Mouse (Mus musculus): ENCODE measurements around the gene Oas1g.
A peak's percentile ranks its signal among the peaks of the same experiment; 100 is the strongest.
"Not testable (repeated sequence)": the region's sequence is repeated elsewhere in the genome, so short reads cannot be mapped to it uniquely, and the experiment has no call there.

The Oas1g gene

DNA sequence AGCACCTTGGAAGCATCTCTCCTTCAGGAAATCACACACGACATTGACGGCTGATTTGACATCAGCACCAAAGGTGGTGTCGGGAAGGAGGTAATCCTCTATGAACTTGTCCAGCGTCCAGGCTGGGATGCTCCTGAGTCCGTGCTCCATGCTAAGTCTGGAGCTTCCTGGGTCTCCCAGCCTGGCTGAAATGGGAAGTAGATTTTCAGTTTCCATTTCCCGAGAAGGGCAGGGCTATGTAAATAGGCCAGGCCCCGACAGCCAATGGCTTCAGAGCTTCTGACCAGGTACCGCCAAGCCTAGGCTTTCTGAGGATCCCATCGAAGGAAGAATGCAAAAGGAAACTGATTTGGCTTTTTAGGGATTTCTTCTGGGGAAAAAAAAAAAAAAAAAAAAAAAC, at the start of gene Oas1g:
Gene Oas1g (minus strand): TSS at position 201 of the 400 bp plus-strand sequence.
- DNase-seq (ENCODE audit: low read depth), result not testable (repeated sequence)

DNA sequence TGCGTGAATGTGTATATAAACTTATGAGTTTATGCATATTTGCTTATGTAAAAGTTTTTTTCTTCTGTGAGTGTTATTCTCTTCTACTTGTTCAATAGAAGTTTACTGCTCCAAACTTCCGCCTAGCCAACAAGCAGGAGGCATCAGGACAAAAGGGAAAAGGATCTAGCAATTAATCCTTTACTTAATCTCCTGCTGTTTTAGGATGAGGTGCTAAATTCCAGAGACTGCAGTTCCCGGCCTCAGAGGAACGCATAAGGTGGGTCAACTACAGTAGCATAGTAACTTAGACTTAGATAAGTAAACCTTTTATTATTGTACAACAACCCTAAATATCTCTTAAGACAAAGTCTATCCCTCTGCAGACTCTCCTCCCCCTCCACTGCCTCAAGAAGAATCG, 46.6 kb upstream of the Oas1g start:
- no peak for DNase-seq (ENCODE audit: low read depth)

GRCm38 (mm10) chr5:120927036-120927435, 39.6 kb upstream of the Oas1g start:
- peak; percentile 5 for DNase-seq (ENCODE audit: low read depth)

DNA sequence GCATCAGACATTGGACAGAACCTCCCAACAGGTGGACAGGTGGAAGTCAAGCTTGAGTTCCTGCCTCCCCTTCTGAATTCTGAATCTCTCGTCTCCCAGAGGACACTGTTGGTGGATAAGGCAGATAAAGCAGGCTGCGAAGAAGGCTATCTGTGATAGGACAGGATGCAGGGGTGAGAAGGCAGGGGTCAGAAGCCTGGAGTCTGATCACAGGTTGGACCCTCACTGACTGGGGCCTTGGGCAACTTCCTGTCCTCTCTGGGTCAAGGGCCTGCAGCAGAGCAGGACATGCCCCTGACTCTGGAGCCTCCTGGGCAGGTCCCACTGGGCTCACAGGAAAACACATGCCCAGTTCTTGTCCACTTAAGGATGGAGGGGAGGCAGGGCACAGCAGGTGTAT, 38.9 kb upstream of the Oas1g start:
- DNase-seq (ENCODE audit: low read depth), result not testable (repeated sequence)

- DNase-seq (ENCODE audit: low read depth), result not testable (repeated sequence)
These were observed 37.1 kb upstream of the Oas1g start for GRCm38 (mm10) chr5:120924520-120924919.

DNA sequence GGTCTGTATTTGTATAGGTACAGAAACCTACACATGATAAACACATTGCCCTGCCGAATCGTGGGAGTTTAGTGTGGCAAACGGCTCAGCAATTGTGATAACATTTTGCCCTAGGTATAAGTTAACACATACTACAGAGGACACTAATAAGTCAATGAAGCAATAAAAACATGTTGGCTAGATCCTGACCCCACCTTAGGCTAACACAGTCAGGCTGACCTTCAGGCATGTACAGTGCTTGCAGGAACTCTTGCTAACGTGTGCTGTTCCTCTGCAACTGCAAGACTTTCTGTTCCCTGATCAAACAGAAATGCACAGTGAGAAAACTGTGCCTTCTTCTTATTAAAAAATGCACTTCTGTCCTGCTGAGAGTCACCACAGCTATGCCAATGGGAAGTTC, 36.6 kb upstream of the Oas1g start:
- DNase-seq (ENCODE audit: low read depth), result no peak

- DNase-seq (ENCODE audit: low read depth), result no peak
These were observed 32.9 kb upstream of the Oas1g start for GRCm38 (mm10) chr5:120920296-120920695.

DNA sequence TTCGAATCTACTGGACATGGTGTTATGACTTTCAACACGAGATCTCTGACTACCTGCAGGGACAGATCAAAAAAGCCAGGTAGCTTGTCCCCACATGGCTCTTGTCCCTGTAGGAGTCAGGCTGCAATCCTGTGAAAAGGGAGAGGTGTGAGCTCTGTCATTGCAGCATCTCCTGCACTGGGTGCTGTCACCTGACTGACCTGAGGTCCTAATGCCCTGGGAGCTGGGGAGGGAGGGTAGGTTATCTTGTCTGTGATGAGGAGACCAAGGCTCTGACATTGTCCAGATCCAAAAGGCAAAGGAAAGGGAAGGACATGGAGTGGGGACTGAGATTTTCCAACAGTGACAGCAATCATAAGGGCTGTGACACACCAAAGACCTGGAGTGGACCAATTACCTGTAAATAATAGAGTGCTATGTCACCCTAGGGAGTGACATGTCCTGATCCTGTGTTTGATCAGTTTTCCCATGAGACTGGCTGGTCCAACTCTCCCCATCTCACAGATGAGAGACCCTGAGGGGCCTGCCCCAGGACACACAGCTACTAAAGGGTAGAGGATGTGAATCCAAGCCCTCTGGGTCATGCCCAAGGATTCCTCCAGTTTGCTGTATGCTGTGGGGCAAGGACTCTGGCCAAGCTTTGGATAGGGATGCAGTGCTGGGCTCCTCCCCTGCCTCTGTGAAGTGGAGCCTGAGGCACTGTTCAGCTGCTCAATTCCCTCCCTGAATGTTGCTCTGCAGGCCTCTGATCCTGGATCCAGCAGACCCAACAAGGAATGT, 31.9 kb upstream of the Oas1g start:
- DNase-seq (ENCODE audit: low read depth), result not testable (repeated sequence)

GRCm38 (mm10) chr5:120914204-120914603, 26.8 kb upstream of the Oas1g start, which contains the start of gene Oas1d:
Gene Oas1d (plus strand): TSS chr5:120914536.
- not testable (repeated sequence) for DNase-seq (ENCODE audit: low read depth)

DNA sequence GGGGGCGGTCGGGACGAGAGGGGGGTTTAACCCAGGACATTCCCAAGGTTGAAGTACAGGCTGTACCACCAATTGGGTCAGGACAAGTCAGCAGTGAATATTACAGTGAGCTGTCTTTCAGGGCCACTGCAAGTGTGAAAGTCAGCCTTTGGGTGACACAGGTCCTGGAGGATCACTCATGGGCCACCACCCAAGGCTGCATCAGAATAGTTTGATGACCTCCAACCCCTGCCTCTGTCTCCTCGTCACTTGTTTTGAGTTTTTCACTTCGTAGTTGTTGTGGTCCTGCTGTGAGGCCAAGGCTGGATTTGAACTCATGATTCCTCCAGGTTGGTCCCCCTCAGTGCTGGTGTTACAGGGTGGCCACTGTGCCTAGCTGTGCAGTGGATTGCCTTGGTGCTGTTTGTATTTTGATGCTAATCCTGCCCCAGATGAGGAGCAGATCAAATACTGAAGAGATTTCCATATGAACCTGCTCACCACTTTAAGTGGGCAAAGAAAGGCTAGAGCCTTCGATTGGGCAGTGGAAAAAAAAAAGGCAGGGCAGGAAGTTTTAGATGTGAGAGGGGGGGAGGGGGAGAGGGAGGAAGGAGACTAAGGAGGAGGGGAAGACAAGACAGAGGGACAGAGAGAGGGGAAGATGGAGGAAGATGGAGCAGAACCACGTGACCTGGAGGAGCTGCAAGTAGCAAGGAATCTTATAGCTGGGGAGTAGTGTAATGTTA, 20.9 kb upstream of the Oas1g start:
- no peak for DNase-seq (ENCODE audit: low read depth)

DNA sequence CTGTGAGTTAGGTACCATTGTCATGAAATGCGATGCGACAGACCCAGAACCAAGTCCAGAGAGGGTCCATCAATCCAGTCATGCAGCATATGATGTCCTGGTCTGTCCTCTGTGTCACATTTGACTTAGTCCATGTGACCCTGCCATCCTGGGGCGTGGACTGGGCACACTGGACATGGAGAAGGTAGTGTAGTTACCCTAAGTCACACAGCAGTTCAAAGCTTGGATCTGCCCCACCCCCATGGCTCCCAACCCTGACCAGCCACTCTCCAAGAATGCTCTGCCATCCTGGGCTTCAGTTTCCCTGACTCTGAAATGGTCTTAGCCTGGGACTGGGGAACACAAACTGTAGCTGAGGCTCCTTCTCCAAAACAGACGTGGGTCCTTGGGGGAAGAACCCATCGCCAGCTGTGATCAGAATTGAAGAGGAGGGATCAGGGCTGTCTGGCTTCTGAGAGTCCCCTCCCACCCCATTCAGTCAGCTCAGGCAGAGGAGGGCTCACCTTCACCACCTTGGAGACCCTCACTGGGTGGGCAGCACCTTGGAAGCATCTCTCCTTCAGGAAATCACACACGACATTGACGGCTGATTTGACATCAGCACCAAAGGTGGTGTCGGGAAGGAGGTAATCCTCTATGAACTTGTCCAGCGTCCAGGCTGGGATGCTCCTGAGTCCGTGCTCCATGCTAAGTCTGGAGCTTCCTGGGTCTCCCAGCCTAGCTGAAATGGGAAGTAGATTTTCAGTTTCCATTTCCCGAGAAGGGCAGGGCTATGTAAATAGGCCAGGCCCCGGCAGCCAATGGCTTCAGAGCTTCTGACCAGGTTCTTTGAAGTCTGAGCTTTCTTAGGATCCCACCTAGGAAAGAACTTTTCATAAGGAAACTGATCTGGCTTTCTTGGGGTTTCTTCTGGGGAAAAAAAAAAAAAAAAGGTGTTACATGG, 19.6 kb upstream of the Oas1g start, which contains the start of gene Oas1a:
Gene Oas1a (minus strand): TSS at position 731 of the 943 bp plus-strand sequence.
- DNase-seq (ENCODE audit: low read depth), result peak; percentile 13

- no peak for DNase-seq (ENCODE audit: low read depth)
These were observed 14.6 kb upstream of the Oas1g start for GRCm38 (mm10) chr5:120902056-120902455.

DNA sequence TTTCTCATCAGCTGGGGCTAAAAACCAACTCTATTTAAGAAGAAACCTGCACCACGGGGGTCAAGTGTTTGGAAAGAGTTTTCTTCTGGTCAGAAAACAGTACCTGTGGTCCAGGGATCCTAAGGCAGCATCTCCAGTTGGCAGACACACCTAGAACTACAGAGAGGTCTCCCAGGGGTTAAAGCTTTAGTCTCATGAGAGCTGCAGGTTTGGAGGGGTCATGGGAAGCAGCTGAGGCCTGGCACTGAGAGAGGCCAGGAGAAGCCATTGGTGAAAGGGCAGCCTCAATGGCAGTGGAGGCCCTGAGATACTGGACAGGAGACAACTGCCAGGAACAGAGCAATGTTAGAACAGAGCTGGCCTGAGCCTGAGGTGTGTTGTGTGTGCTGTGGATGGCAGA, 13.3 kb upstream of the Oas1g start:
- no peak for DNase-seq (ENCODE audit: low read depth)

- no peak for DNase-seq (ENCODE audit: low read depth)
These were observed 11.3 kb upstream of the Oas1g start for GRCm38 (mm10) chr5:120898726-120899125.

GRCm38 (mm10) chr5:120898307-120898706, 10.9 kb upstream of the Oas1g start:
- DNase-seq (ENCODE audit: low read depth), result no peak

GRCm38 (mm10) chr5:120895231-120895900, 8.0 kb upstream of the Oas1g start:
- DNase-seq (ENCODE audit: low read depth), result no peak

GRCm38 (mm10) chr5:120894692-120895091, 7.3 kb upstream of the Oas1g start:
- not testable (repeated sequence) for DNase-seq (ENCODE audit: low read depth)

- DNase-seq (ENCODE audit: low read depth), result not testable (repeated sequence)
These were observed 6.5 kb upstream of the Oas1g start for GRCm38 (mm10) chr5:120893866-120894265.

- no peak for DNase-seq (ENCODE audit: low read depth)
These were observed 4.8 kb upstream of the Oas1g start for GRCm38 (mm10) chr5:120892243-120892660.

- DNase-seq (ENCODE audit: low read depth), result not testable (repeated sequence)
These were observed 4.3 kb upstream of the Oas1g start for GRCm38 (mm10) chr5:120891566-120892242.

DNA sequence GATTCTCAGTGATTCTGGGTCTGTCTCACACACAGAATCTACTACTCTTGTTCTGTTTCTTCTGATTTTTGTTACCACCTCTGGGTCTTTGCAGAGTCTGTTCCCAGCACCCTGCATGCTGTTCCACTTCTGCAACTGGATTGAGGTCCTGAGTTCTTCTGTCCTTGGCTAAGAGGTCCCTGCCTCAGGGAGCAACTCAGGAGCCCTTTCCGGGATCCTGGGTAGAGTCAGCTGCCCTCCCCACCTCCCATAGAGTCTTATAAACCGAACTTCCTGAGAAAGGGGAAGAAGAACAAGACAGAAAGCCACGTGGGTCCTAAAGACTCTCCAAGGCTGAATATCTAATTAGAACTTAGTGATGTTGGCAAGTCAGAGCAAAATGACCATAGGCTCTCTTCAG, 3.6 kb upstream of the Oas1g start:
- DNase-seq (ENCODE audit: low read depth), result no peak

Data from naive thymus-derived CD4-positive, alpha-beta T cell, adult 2 months (primary cell).